Mouse (Mus musculus): ENCODE data around the gene Nectin1. TPM values are rescaled to one million over a fixed set of nuclear protein-coding genes. Genes with fewer than 3 reads are reported as not detected.

Nectin1 gene
- total and polyA plus RNA-seq, 2 experiments = 4.0 to 38.6 TPM

DNA sequence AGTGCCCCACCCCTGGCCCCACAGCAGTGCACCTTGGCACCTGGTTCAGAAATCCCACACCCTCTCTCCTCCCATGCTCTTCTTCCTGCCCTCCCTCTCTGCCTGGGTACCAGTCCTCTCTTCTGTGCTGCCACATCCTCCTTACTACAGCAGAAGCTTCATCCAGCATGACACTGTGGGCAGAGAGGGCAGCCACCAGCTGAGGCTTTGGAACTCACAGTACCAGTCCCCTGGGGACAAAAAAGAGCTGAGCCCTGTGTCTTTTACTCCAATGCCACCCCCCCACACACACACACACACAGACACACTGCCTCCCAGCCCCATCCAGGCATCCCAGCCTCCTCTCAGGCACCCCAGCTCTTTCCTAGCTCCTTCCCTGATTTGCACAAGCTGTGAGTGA is 42.0 kb upstream of the Nectin1 start:
- DNase-seq (ENCODE audit: extremely low read depth, low read depth, low spot score) = no peak
- no peak for TF ChIP-seq CTCF (IDR thresholded peaks at IDR 0.05; ENCODE audit: low read depth, low read length)
- no peak for TF ChIP-seq POLR2A (IDR thresholded peaks at IDR 0.05; ENCODE audit: extremely low read depth, insufficient read depth, low read length)
- Histone ChIP-seq H3K27ac (replicated peaks; ENCODE audit: insufficient read depth, low read depth, low read length) (no peak overlapping the region), H3K36me3 (ENCODE audit: control insufficient read depth, insufficient read depth, low read length) (no peaks in the 10 kb centered on the region), H3K79me2 (ENCODE audit: control insufficient read depth, insufficient read depth, low read length) (no peaks in the 10 kb centered on the region), H3K4me1 (ENCODE audit: control insufficient read depth, insufficient read depth, low read length) (no peaks in the 10 kb centered on the region), H3K27me3 (ENCODE audit: control insufficient read depth, insufficient read depth, low read length) (no peaks in the 10 kb centered on the region), H3K4me3 (ENCODE audit: insufficient read depth, low read depth, low read length) (no peak overlapping the region), H3K9ac (ENCODE audit: low read depth, low read length) (no peak overlapping the region)

DNA sequence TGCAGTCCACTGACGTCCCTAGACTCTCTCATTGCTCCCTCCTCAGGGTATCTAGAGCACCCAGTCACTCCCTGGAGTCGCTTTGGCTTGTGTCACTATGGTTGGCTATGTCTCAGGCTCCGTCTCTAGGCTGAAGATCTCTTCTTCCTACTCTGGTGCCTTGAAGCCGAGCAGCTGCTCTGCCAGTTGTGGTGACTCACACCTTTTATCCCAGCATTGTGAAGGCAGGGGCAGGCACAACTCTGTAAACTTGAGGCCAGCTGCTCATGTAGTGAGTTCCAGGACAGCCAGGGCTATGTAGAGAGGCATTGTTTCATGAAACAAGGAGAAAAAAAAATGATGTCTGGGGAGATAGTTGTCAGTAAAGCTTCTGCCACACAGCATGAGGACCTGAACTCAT is 36.2 kb upstream of the Nectin1 start:
- no peaks in the 10 kb centered on the region for H3K79me2 ChIP-seq (ENCODE audit: control insufficient read depth, insufficient read depth, low read length)
- H3K27ac ChIP-seq (replicated peaks; ENCODE audit: insufficient read depth, low read depth, low read length) = no peak overlapping the region
- H3K4me3 ChIP-seq (ENCODE audit: insufficient read depth, low read depth, low read length) = no peak overlapping the region
- H3K36me3 ChIP-seq (ENCODE audit: control insufficient read depth, insufficient read depth, low read length) = no peaks in the 10 kb centered on the region
- no peak overlapping the region for H3K9ac ChIP-seq (ENCODE audit: low read depth, low read length)
- DNase-seq (ENCODE audit: extremely low read depth, low read depth, low spot score) = no peak
- H3K27me3 ChIP-seq (ENCODE audit: control insufficient read depth, insufficient read depth, low read length) = no peaks in the 10 kb centered on the region
- peaks cover 3% of the 10 kb centered on the region; the same call in 1 of the 2 replicates for H3K4me1 ChIP-seq (ENCODE audit: control insufficient read depth, insufficient read depth, low read length)
- WGBS = 86% methylated on average over 4 of the region's 4 CpGs
- TF ChIP-seq CTCF (IDR thresholded peaks at IDR 0.05; ENCODE audit: low read depth, low read length) (no peak), POLR2A (IDR thresholded peaks at IDR 0.05; ENCODE audit: extremely low read depth, insufficient read depth, low read length) (no peak)

DNA sequence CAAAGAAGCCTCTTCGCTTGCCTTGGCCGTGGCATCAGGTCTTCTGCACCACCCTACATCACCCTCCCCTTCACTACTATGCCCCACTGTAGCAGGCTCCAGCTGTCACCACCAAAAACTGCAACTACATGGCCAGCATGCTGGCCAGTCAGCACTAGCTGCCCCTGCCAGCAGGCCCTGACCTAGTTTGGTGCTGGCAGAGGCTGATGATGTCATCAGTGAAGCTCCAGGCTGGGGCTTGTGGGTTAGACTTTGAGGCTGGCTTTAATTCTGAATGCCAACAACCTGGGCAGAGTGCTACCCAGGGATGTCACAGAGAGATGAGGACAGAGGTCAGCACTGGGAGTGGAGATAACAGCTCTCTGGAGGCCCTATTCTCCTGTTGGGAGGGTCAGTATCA is 35.1 kb upstream of the Nectin1 start:
- no peak overlapping the region for H3K4me3 ChIP-seq (ENCODE audit: insufficient read depth, low read depth, low read length)
- H3K27ac ChIP-seq (replicated peaks; ENCODE audit: insufficient read depth, low read depth, low read length) = no peak overlapping the region
- H3K27me3 ChIP-seq (ENCODE audit: control insufficient read depth, insufficient read depth, low read length) = no peaks in the 10 kb centered on the region
- H3K4me1 ChIP-seq (ENCODE audit: control insufficient read depth, insufficient read depth, low read length) = peaks cover 3% of the 10 kb centered on the region; the same call in 1 of the 2 replicates
- DNase-seq (ENCODE audit: extremely low read depth, low read depth, low spot score) = peak; percentile 94
- no peaks in the 10 kb centered on the region for H3K36me3 ChIP-seq (ENCODE audit: control insufficient read depth, insufficient read depth, low read length)
- H3K9ac ChIP-seq (ENCODE audit: low read depth, low read length) = no peak overlapping the region
- no peaks in the 10 kb centered on the region for H3K79me2 ChIP-seq (ENCODE audit: control insufficient read depth, insufficient read depth, low read length)
- 71% methylated on average over 2 of the region's 2 CpGs for WGBS
- TF ChIP-seq POLR2A (IDR thresholded peaks at IDR 0.05; ENCODE audit: extremely low read depth, insufficient read depth, low read length) (no peak), CTCF (IDR thresholded peaks at IDR 0.05; ENCODE audit: low read depth, low read length) (no peak)

DNA sequence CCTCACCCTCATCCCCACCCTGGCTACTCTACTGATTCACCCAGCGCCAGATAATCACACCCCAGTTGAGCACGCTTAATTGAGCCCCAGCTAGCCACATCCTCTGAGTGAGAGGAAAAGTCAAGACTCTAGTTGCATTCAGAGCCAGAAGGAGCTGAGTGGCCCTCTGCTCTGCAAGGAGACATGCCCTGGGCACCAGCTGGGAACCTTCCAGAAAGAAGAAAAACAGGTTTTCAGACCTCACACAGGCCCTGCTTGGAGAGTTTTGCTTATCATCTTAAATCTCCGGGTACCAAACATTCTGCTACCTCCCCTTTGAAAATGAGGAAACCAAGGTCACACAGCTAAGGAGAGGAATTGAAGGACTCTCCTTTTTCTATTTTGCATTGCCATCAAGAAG is 30.4 kb upstream of the Nectin1 start:
- no peaks in the 10 kb centered on the region for H3K27me3 ChIP-seq (ENCODE audit: control insufficient read depth, insufficient read depth, low read length)
- no peak overlapping the region for H3K9ac ChIP-seq (ENCODE audit: low read depth, low read length)
- H3K4me3 ChIP-seq (ENCODE audit: insufficient read depth, low read depth, low read length) = no peak overlapping the region
- TF ChIP-seq CTCF (IDR thresholded peaks at IDR 0.05; ENCODE audit: low read depth, low read length) = no peak
- no peak for TF ChIP-seq POLR2A (IDR thresholded peaks at IDR 0.05; ENCODE audit: extremely low read depth, insufficient read depth, low read length)
- H3K27ac ChIP-seq (replicated peaks; ENCODE audit: insufficient read depth, low read depth, low read length) = no peak overlapping the region
- H3K4me1 ChIP-seq (ENCODE audit: control insufficient read depth, insufficient read depth, low read length) = peaks cover 3% of the 10 kb centered on the region; the same call in 1 of the 2 replicates
- 78% methylated on average over 3 of the region's 3 CpGs for WGBS
- H3K36me3 ChIP-seq (ENCODE audit: control insufficient read depth, insufficient read depth, low read length) = no peaks in the 10 kb centered on the region
- H3K79me2 ChIP-seq (ENCODE audit: control insufficient read depth, insufficient read depth, low read length) = no peaks in the 10 kb centered on the region
- DNase-seq (ENCODE audit: extremely low read depth, low read depth, low spot score) = no peak

DNA sequence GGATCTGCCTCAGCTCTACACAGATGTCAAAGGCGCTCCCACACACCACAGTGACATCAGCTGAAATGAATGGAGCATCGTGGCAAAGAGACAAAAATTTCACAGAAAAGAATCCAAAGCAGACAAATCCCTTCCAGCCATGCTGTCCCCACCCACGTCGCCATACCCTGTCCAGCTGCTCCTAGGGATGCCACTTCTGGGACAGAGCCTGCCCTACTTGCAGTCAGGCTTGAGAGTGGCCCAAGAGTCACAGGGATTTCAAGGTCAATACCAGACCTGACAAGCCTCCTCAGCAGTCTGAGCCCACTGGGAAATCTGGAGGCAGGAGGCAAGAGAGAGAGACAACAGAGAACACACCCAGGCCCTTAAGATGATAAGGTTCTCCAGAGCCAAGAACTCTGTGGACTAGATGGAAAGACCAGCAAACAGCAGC is 24.4 kb upstream of the Nectin1 start:
- TF ChIP-seq POLR2A (IDR thresholded peaks at IDR 0.05; ENCODE audit: extremely low read depth, insufficient read depth, low read length) = no peak
- no peak for TF ChIP-seq CTCF (IDR thresholded peaks at IDR 0.05; ENCODE audit: low read depth, low read length)
- Histone ChIP-seq H3K36me3 (ENCODE audit: control insufficient read depth, insufficient read depth, low read length) (no peaks in the 10 kb centered on the region), H3K27me3 (ENCODE audit: control insufficient read depth, insufficient read depth, low read length) (no peaks in the 10 kb centered on the region), H3K27ac (replicated peaks; ENCODE audit: insufficient read depth, low read depth, low read length) (no peak overlapping the region), H3K4me1 (ENCODE audit: control insufficient read depth, insufficient read depth, low read length) (peaks cover 8% of the 10 kb centered on the region), H3K9ac (ENCODE audit: low read depth, low read length) (no peak overlapping the region), H3K79me2 (ENCODE audit: control insufficient read depth, insufficient read depth, low read length) (no peaks in the 10 kb centered on the region), H3K4me3 (ENCODE audit: insufficient read depth, low read depth, low read length) (no peak overlapping the region)
- WGBS = 78% methylated on average over 4 of the region's 4 CpGs
- DNase-seq (ENCODE audit: extremely low read depth, low read depth, low spot score) = no peak

- Histone ChIP-seq H3K27ac (replicated peaks; ENCODE audit: insufficient read depth, low read depth, low read length) (no peak overlapping the region), H3K27me3 (ENCODE audit: control insufficient read depth, insufficient read depth, low read length) (no peaks in the 10 kb centered on the region), H3K9ac (ENCODE audit: low read depth, low read length) (no peak overlapping the region), H3K4me1 (ENCODE audit: control insufficient read depth, insufficient read depth, low read length) (peaks cover 8% of the 10 kb centered on the region), H3K36me3 (ENCODE audit: control insufficient read depth, insufficient read depth, low read length) (no peaks in the 10 kb centered on the region), H3K4me3 (ENCODE audit: insufficient read depth, low read depth, low read length) (no peak overlapping the region), H3K79me2 (ENCODE audit: control insufficient read depth, insufficient read depth, low read length) (no peaks in the 10 kb centered on the region)
- DNase-seq (ENCODE audit: extremely low read depth, low read depth, low spot score) = no peak
- 83% methylated on average over 1 of the region's 1 CpGs for WGBS
- TF ChIP-seq CTCF (IDR thresholded peaks at IDR 0.05; ENCODE audit: low read depth, low read length) (no peak), POLR2A (IDR thresholded peaks at IDR 0.05; ENCODE audit: extremely low read depth, insufficient read depth, low read length) (no peak)
Measured at GRCm38 (mm10) chr9:43720046-43720445, 23.7 kb upstream of the Nectin1 start.

Data from liver, adult 2 months (tissue).